20 mouse cellular contexts compared by ENCODE assay signal in the genomic region with DNA sequence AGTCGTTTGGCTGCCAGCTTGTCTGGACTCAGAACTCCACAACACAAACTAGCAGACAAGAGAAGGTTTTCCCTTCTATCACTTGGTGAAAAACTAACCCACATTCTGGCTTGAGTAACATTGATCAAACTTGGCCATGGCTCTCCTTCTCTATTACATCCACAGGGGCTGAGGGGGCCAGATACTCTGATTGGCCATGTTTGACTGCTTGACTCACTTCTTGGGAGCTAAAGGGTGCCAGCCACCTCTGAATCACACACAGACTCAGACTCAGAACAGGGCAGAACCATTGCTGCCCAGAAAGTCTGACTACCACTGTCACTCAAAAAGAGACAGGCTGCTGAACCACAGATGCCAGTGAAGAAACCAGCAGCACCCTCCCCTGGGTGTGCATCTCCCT. TPM values are rescaled to one million over a fixed set of nuclear protein-coding genes. Genes with fewer than 3 reads are reported as not detected.
DNase-seq lines count a peak whose midpoint lies in the region; ATAC-seq lines count a peak whose summit lies in the region.
"Had no signal": no experiment of that assay in that cellular context is flagged by ENCODE, and none has a peak within 500 bp of the region (broad histone marks: within the 10 kb centered on the region; RNA-seq: fewer than 3 reads in every experiment).

No protein-coding gene starts in this region.

- peaks cover 5% of the 10 kb centered on the region for H3K4me1 ChIP-seq in forebrain, embryonic 16.5 days (replicated peaks; ENCODE audit: control insufficient read depth, insufficient read depth, low read length)
- H3K4me1 ChIP-seq in forebrain, embryonic 15.5 days, result peaks cover 6% of the 10 kb centered on the region; the same call in 1 of the 2 replicates
- H3K4me1 ChIP-seq in hindbrain, embryonic 11.5 days (replicated peaks; ENCODE audit: control insufficient read depth, insufficient read depth, low read length), result no peaks in the 10 kb centered on the region
- H3K4me1 ChIP-seq: heart, embryonic 12.5 days; hindbrain, embryonic 10.5 days had no signal

- no peaks in the 10 kb centered on the region for H3K27me3 ChIP-seq in forebrain, embryonic 16.5 days (replicated peaks; ENCODE audit: control insufficient read depth, insufficient read depth, low read length)
- H3K27me3 ChIP-seq in forebrain, embryonic 15.5 days, result no peaks in the 10 kb centered on the region
- no peaks in the 10 kb centered on the region for H3K27me3 ChIP-seq in hindbrain, embryonic 11.5 days (ENCODE audit: control insufficient read depth, insufficient read depth, low read length)
- H3K27me3 ChIP-seq: CH12.LX; heart, embryonic 12.5 days; hindbrain, embryonic 15.5 days had no signal

- DNase-seq in adrenal gland, adult (ENCODE audit: inconsistent age in 2 of 2, low spot score in 1 of 2), result peak; percentile 42 to 77
- DNase-seq in adrenal gland, adult 18-20 months (ENCODE audit: low spot score in 2 of 2), result no peak
- DNase-seq in Muller cell, postnatal 12 days (ENCODE audit: inconsistent ontology term), result peak; percentile 57
- peak; percentile 84 for DNase-seq in fibroblast of lung, adult 2 months (ENCODE audit: low read depth)
- DNase-seq in hindbrain, embryonic 11.5 days (ENCODE audit: low spot score), result no peak
- DNase-seq in ovary, postnatal 10 days (ENCODE audit: low spot score), result no peak
- DNase-seq: cerebellum, adult 11 months; cerebellum, adult 9-10 months; gastrocnemius, adult 2 months; gastrocnemius, postnatal 25 days; kidney, adult 2 months had no signal

- 0 out of 2 replicates have a peak, but pooled peaks have one; percentile 16 for ATAC-seq in forebrain, embryonic 16.5 days
- no peak for ATAC-seq in forebrain, embryonic 15.5 days (replicated peaks)
- ATAC-seq in hindbrain, embryonic 11.5 days (ENCODE audit: low FRiP score), result no peak
- ATAC-seq: intestine, embryonic 16.5 days had no signal

- no peak overlapping the region for H3K9ac ChIP-seq in forebrain, embryonic 16.5 days (replicated peaks; ENCODE audit: low read depth, low read length)
- no peak overlapping the region for H3K9ac ChIP-seq in forebrain, embryonic 15.5 days (replicated peaks)
- H3K9ac ChIP-seq in hindbrain, embryonic 11.5 days (ENCODE audit: low read depth, low read length), result no peak overlapping the region
- H3K9ac ChIP-seq: embryonic facial prominence, embryonic 13.5 days; heart, embryonic 12.5 days; hindbrain, embryonic 15.5 days had no signal

- no peak overlapping the region for H3K4me2 ChIP-seq in forebrain, embryonic 16.5 days (ENCODE audit: low read length)
- no peak overlapping the region for H3K4me2 ChIP-seq in forebrain, embryonic 15.5 days (replicated peaks)
- H3K4me2 ChIP-seq in hindbrain, embryonic 11.5 days (replicated peaks; ENCODE audit: low read depth, low read length), result no peak overlapping the region
- H3K4me2 ChIP-seq: embryonic facial prominence, embryonic 13.5 days; heart, embryonic 12.5 days; hindbrain, embryonic 15.5 days had no signal

- peaks cover 2% of the 10 kb centered on the region; the same call in 1 of the 2 replicates for H3K9me3 ChIP-seq in forebrain, embryonic 16.5 days (ENCODE audit: control insufficient read depth, low read length)
- H3K9me3 ChIP-seq in forebrain, embryonic 15.5 days, result no peaks in the 10 kb centered on the region
- H3K9me3 ChIP-seq in hindbrain, embryonic 11.5 days (ENCODE audit: control insufficient read depth, low read length), result no peaks in the 10 kb centered on the region
- H3K9me3 ChIP-seq: heart, embryonic 12.5 days; hindbrain, embryonic 15.5 days had no signal

- H3K36me3 ChIP-seq in forebrain, embryonic 16.5 days (ENCODE audit: control insufficient read depth, insufficient read depth), result peaks cover 5% of the 10 kb centered on the region
- no peaks in the 10 kb centered on the region for H3K36me3 ChIP-seq in forebrain, embryonic 15.5 days
- H3K36me3 ChIP-seq in hindbrain, embryonic 11.5 days (ENCODE audit: control insufficient read depth, insufficient read depth, low read length), result no peaks in the 10 kb centered on the region
- H3K36me3 ChIP-seq: heart, embryonic 12.5 days had no signal

- WGBS in forebrain, embryonic 16.5 days, result 58% methylated on average over 1 of the region's 1 CpGs
- 55% methylated on average over 1 of the region's 1 CpGs for WGBS in forebrain, embryonic 15.5 days
- 68% methylated on average over 1 of the region's 1 CpGs for WGBS in hindbrain, embryonic 11.5 days

- no peak overlapping the region for H3K4me3 ChIP-seq in forebrain, embryonic 16.5 days (replicated peaks; ENCODE audit: low read length)
- H3K4me3 ChIP-seq in forebrain, embryonic 15.5 days, result no peak overlapping the region
- H3K4me3 ChIP-seq in hindbrain, embryonic 11.5 days (ENCODE audit: low read depth, low read length), result no peak overlapping the region
- H3K4me3 ChIP-seq: embryonic facial prominence, embryonic 13.5 days; forebrain, embryonic 10.5 days; gastrocnemius, adult 2 months; heart, embryonic 12.5 days; hindbrain, embryonic 10.5 days; hindbrain, embryonic 15.5 days had no signal

- no peak overlapping the region for H3K27ac ChIP-seq in forebrain, embryonic 16.5 days (ENCODE audit: low read length)
- no peak overlapping the region for H3K27ac ChIP-seq in forebrain, embryonic 15.5 days (replicated peaks)
- H3K27ac ChIP-seq in hindbrain, embryonic 11.5 days (ENCODE audit: low read depth, low read length), result no peak overlapping the region
- H3K27ac ChIP-seq: embryonic facial prominence, embryonic 13.5 days; forebrain, embryonic 10.5 days; gastrocnemius, adult 2 months; hindbrain, embryonic 10.5 days; hindbrain, embryonic 15.5 days had no signal

RNA-seq across cellular contexts. Expression of a gene that starts 6.2 kb away (rescaled TPM):
- total RNA-seq in adrenal gland, adult 18-20 months (2021), result 10 to 100 TPM; 34.4 to 39.9 TPM
- polyA plus RNA-seq in forebrain, embryonic 16.5 days (2015; fragmentation: Nextera tagmentation; extraction: Ambion mirVana), result 7.0 and 7.8 TPM in 2 replicates
- polyA plus RNA-seq in forebrain, embryonic 15.5 days (2015; fragmentation: Nextera tagmentation; extraction: Ambion mirVana), result 8.2 TPM in 2 replicates
- polyA plus RNA-seq in hindbrain, embryonic 11.5 days (2014; fragmentation: Nextera tagmentation; extraction: Ambion mirVana), result 12.5 and 15.1 TPM in 2 replicates
- total RNA-seq: CH12.LX had no signal

RNA-seq across cellular contexts. Expression of a gene that starts 18.2 kb away (rescaled TPM):
- 10 to 100 TPM; 52.8 to 84.0 TPM for total RNA-seq in adrenal gland, adult 18-20 months (2021)
- 12.1 and 43.3 TPM in 2 replicates for polyA plus RNA-seq in forebrain, embryonic 16.5 days (2015; fragmentation: Nextera tagmentation; extraction: Ambion mirVana)
- 6.7 and 8.9 TPM in 2 replicates for polyA plus RNA-seq in forebrain, embryonic 15.5 days (2015; fragmentation: Nextera tagmentation; extraction: Ambion mirVana)
- polyA plus RNA-seq in hindbrain, embryonic 11.5 days (2014; fragmentation: Nextera tagmentation; extraction: Ambion mirVana), result 19.4 and 19.5 TPM in 2 replicates

RNA-seq across cellular contexts. Expression of a gene that starts 55.1 kb away (rescaled TPM):
- 10 to 100 TPM in 1 of 2 experiments, 1 to 10 TPM in 1; 9.0 to 12.0 TPM for total RNA-seq in adrenal gland, adult 18-20 months (2021)
- 11.9 and 13.4 TPM in 2 replicates for polyA plus RNA-seq in forebrain, embryonic 16.5 days (2015; fragmentation: Nextera tagmentation; extraction: Ambion mirVana)
- polyA plus RNA-seq in forebrain, embryonic 15.5 days (2015; fragmentation: Nextera tagmentation; extraction: Ambion mirVana), result 13.3 and 14.0 TPM in 2 replicates
- polyA plus RNA-seq in hindbrain, embryonic 11.5 days (2014; fragmentation: Nextera tagmentation; extraction: Ambion mirVana), result 17.5 and 21.6 TPM in 2 replicates

Comparison
In these comparisons a context has a peak if more than half of its experiments do, and no peak if none do; other contexts are left out.
1. DNase-seq: peak in adrenal gland, adult (2 of 2), Muller cell, postnatal 12 days (single experiment) and fibroblast of lung, adult 2 months (single experiment); none in adrenal gland, adult 18-20 months (0 of 2), hindbrain, embryonic 11.5 days (single experiment) and ovary, postnatal 10 days (single experiment).